Mouse (Mus musculus): Measurements from ENCODE around the gene Bnc2.

DNA sequence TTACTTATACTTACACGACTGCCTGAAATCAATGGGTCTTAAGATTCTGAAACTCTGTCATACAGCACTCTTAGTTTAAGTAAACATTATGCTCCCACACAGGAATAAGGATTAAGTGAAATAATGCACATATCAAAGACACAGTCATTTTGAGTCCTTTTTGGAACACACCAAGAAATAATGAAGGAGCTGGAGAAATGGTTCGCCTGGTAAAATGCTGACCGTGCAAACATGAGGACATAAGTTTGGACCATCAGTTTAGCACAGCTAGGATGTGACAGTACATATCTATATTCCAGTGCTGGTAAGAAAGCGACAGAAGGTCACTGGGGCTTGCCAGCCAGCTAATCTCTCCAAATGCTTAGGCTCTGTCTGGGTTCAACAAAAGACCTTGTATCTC lies 205.7 kb downstream of the Bnc2 start:
- TF ChIP-seq CTCF (IDR thresholded peaks at IDR 0.05; ENCODE audit: extremely low read depth, insufficient read length, insufficient replicate concordance, low read depth, low read length) = no peak
- no peak for TF ChIP-seq POLR2A (IDR thresholded peaks at IDR 0.05; ENCODE audit: low read depth, low read length)
